Mouse (Mus musculus): ENCODE data around the gene Prkx.

DNA sequence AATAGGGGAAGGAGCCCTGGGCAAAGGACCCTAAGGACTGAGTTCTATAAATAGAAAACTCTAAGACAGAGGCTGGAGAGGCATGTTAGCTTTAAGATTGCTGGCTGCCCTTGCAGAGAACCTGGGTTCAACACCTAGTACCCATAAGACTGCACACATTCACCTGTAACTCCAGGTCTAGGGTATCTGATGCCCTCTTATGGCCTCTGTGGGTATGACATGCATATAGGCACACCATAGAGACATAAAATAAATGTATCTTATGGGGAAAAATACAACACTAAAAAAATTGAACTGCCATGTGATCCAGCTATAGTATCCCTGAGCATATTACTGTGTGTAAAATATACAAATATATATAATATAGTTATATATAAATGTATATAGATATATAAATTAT lies 18.3 kb downstream of the Prkx start:
- TF ChIP-seq CTCF (IDR thresholded peaks at IDR 0.05; ENCODE audit: borderline replicate concordance, control insufficient read depth, extremely low read depth, insufficient read depth, low read length, poor library complexity) (no peak), POLR2A (IDR thresholded peaks at IDR 0.05; ENCODE audit: control insufficient read depth, extremely low read depth, insufficient read depth, low read length, poor library complexity) (no peak)
